Mouse (Mus musculus) C2C12 (cell line): ENCODE results near the gene Scarb1. TPM values are rescaled to one million over a fixed set of nuclear protein-coding genes. Genes with fewer than 3 reads are reported as not detected.

Experiments used
- H3K27me3 ChIP-seq: one replicate; pipeline ENCODE4 v1.6.1; 2011; ENCODE audit not compliant: control insufficient read depth, insufficient read depth, insufficient read length
- H3K36me3 ChIP-seq: one replicate; pipeline ENCODE4 v1.6.1; 2011; ENCODE audit not compliant: control insufficient read depth, insufficient read depth
- H3K4me3 ChIP-seq: one replicate; pipeline ENCODE4 v1.5.1; 2011; ENCODE audit warnings: mild to moderate bottlenecking, control low read depth; ENCODE audit not compliant: poor library complexity, insufficient read depth, severe bottlenecking
- H3K79me2 ChIP-seq: one replicate; pipeline ENCODE4 v1.6.1; 2011; ENCODE audit not compliant: control insufficient read depth, insufficient read depth
- H3K79me3 ChIP-seq: one replicate; pipeline ENCODE4 v1.6.1; 2011; ENCODE audit warnings: low read depth, control low read depth
- H3ac ChIP-seq: one replicate; pipeline ENCODE3; 2011; ENCODE audit warnings: low read depth; ENCODE audit not compliant: control insufficient read depth, insufficient read length
- CEBPB ChIP-seq: IDR thresholded peaks from one replicate; pipeline ENCODE4 v1.6.1; 2011; ENCODE audit warnings: low read depth, mild to moderate bottlenecking, control low read depth, moderate library complexity
- CTCF ChIP-seq: IDR thresholded peaks from one replicate; pipeline ENCODE4 v1.5.1; 2011; ENCODE audit not compliant: control insufficient read depth, insufficient read depth, insufficient read length
- FOSL1 ChIP-seq: IDR thresholded peaks from one replicate; pipeline ENCODE4 v1.8.0; 2011; ENCODE audit warnings: mild to moderate bottlenecking, low read length; ENCODE audit not compliant: poor library complexity, insufficient read depth, severe bottlenecking
- MAX ChIP-seq: IDR thresholded peaks from one replicate; pipeline ENCODE4 v1.6.1; 2011; ENCODE audit warnings: mild to moderate bottlenecking, control low read depth
- MYOD1 ChIP-seq: IDR thresholded peaks from one replicate; pipeline ENCODE4 v1.6.1; 2011; ENCODE audit warnings: low read depth; ENCODE audit not compliant: control insufficient read depth, insufficient read length
- MYOG ChIP-seq: IDR thresholded peaks from one replicate; pipeline ENCODE4 v1.6.1; 2011; ENCODE audit not compliant: control insufficient read depth, insufficient read length; ENCODE audit errors: extremely low read depth
- USF1 ChIP-seq: IDR thresholded peaks from one replicate; pipeline ENCODE4 v1.6.1; 2011; ENCODE audit warnings: low read depth, mild to moderate bottlenecking, control low read depth, moderate library complexity
- polyA plus RNA-seq: library from polyadenylated mRNA; unstranded; fragments of >200 nt; fragmentation: generic; extraction: Trizol; gene quantifications from one replicate; pipeline ENCODE4 v1.2.1, GENCODE M21; 2012; ENCODE audit warnings: missing spikeins

Scarb1 gene
- polyA plus RNA-seq, 1 experiment: 31.4 TPM

GRCm38 (mm10) chr5:125235398-125235797 lies 105.5 kb downstream of the Scarb1 start:
- no peaks in the 10 kb centered on the region for H3K79me2 ChIP-seq
- TF ChIP-seq MAX (no peak), MYOG (no peak), CTCF (no peak), CEBPB (no peak), FOSL1 (no peak), USF1 (no peak), MYOD1 (no peak)
- no peaks in the 10 kb centered on the region for H3K36me3 ChIP-seq
- no peak overlapping the region for H3K4me3 ChIP-seq
- no peaks in the 10 kb centered on the region for H3K79me3 ChIP-seq
- H3K27me3 ChIP-seq: no peaks in the 10 kb centered on the region
- no peak overlapping the region for H3ac ChIP-seq

DNA sequence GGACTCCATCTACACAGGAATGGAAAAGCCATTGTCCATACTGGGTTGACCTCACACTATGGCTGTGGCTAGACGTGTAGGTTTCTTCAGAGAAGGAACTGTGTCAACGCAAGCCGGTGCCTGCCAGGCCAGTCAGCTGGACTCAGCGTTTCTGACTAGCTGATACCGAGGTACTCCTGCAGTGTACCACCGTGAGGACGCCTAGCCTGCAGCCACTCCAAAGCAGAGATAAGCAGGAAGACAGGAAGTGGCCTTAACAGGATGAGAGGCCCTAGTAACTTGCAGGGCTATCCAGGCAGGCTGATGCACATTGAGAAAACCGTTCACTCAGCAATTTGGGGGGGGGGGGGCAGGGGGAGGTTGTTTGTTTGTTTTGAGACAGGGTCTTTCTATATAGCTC lies 106.5 kb downstream of the Scarb1 start:
- TF ChIP-seq USF1: no peak
- TF ChIP-seq MYOG: no peak
- TF ChIP-seq MAX: no peak
- TF ChIP-seq MYOD1: no peak
- no peak for TF ChIP-seq FOSL1
- TF ChIP-seq CEBPB: no peak
- no peak for TF ChIP-seq CTCF

GRCm38 (mm10) chr5:125233478-125233877 lies 107.4 kb downstream of the Scarb1 start:
- Histone ChIP-seq H3K27me3 (no peaks in the 10 kb centered on the region), H3K36me3 (no peaks in the 10 kb centered on the region), H3ac (no peak overlapping the region), H3K79me2 (no peaks in the 10 kb centered on the region), H3K4me3 (no peak overlapping the region), H3K79me3 (no peaks in the 10 kb centered on the region)
- TF ChIP-seq MYOG (no peak), MYOD1 (no peak), FOSL1 (no peak), MAX (no peak), CTCF (no peak), CEBPB (no peak), USF1 (no peak)

More for the DNA sequence above, 106.5 kb downstream of the Scarb1 start:
- no peaks in the 10 kb centered on the region for H3K79me2 ChIP-seq
- no peaks in the 10 kb centered on the region for H3K27me3 ChIP-seq
- no peak overlapping the region for H3ac ChIP-seq
- no peak overlapping the region for H3K4me3 ChIP-seq
- H3K36me3 ChIP-seq: no peaks in the 10 kb centered on the region
- H3K79me3 ChIP-seq: no peaks in the 10 kb centered on the region

DNA sequence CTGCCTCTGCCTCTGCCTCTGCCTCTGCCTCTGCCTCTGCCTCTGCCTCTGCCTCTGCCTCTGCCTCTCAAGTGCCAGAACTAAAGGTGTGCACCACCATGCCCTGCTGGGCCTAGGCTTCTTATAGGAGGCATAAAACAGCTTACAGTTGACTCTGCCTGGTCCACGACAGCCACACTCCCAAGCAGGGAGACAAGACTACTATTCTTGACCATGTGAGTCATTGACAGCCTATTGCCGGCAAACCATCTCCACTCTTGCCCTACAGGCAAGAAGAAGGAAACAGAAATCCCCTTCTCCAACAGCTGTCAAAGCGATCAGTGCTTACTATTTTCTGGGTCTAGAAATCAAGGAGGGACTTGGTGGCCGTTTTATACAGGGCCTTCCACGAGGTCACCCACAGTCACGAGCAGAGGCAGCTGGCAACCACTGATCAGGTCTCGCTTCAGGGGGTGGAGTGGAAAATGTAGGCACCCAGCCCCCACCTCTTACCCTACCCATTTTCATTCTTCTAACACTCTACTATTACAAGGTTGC lies 108.4 kb downstream of the Scarb1 start:
- Histone ChIP-seq H3K79me3 (no peaks in the 10 kb centered on the region), H3K4me3 (no peak overlapping the region), H3K36me3 (no peaks in the 10 kb centered on the region), H3K27me3 (no peaks in the 10 kb centered on the region), H3ac (no peak overlapping the region), H3K79me2 (no peaks in the 10 kb centered on the region)
- no peak for TF ChIP-seq CEBPB
- no peak for TF ChIP-seq MAX
- no peak for TF ChIP-seq FOSL1
- TF ChIP-seq CTCF: no peak
- no peak for TF ChIP-seq USF1
- TF ChIP-seq MYOG: no peak
- TF ChIP-seq MYOD1: no peak

- no peaks in the 10 kb centered on the region for H3K36me3 ChIP-seq
- no peaks in the 10 kb centered on the region for H3K79me2 ChIP-seq
- no peaks in the 10 kb centered on the region for H3K79me3 ChIP-seq
- TF ChIP-seq USF1: no peak
- no peak for TF ChIP-seq CTCF
- no peak for TF ChIP-seq MYOD1
- no peak overlapping the region for H3ac ChIP-seq
- no peaks in the 10 kb centered on the region for H3K27me3 ChIP-seq
- H3K4me3 ChIP-seq: no peak overlapping the region
These were observed 110.4 kb downstream of the Scarb1 start for GRCm38 (mm10) chr5:125230463-125230862.

- TF ChIP-seq MAX (no peak), CEBPB (no peak), USF1 (no peak), CTCF (no peak), MYOD1 (no peak), FOSL1 (no peak), MYOG (no peak)
- no peaks in the 10 kb centered on the region for H3K27me3 ChIP-seq
- H3K79me3 ChIP-seq: no peaks in the 10 kb centered on the region
- H3K79me2 ChIP-seq: no peaks in the 10 kb centered on the region
- H3ac ChIP-seq: no peak overlapping the region
- no peaks in the 10 kb centered on the region for H3K36me3 ChIP-seq
- no peak overlapping the region for H3K4me3 ChIP-seq
These were observed 111.8 kb downstream of the Scarb1 start for GRCm38 (mm10) chr5:125229097-125229496.
